Mouse (Mus musculus) cerebellum, postnatal 4 days (tissue): ENCODE data around the gene Notum.

Source experiments
- DNase-seq, 2 experiments: peaks; one replicate each; pipeline ENCODE4 v3.0.0; 2022; ENCODE audit warnings: low spot score in 2 of 2, mixed read lengths in 1 of 2

Notum gene

DNA sequence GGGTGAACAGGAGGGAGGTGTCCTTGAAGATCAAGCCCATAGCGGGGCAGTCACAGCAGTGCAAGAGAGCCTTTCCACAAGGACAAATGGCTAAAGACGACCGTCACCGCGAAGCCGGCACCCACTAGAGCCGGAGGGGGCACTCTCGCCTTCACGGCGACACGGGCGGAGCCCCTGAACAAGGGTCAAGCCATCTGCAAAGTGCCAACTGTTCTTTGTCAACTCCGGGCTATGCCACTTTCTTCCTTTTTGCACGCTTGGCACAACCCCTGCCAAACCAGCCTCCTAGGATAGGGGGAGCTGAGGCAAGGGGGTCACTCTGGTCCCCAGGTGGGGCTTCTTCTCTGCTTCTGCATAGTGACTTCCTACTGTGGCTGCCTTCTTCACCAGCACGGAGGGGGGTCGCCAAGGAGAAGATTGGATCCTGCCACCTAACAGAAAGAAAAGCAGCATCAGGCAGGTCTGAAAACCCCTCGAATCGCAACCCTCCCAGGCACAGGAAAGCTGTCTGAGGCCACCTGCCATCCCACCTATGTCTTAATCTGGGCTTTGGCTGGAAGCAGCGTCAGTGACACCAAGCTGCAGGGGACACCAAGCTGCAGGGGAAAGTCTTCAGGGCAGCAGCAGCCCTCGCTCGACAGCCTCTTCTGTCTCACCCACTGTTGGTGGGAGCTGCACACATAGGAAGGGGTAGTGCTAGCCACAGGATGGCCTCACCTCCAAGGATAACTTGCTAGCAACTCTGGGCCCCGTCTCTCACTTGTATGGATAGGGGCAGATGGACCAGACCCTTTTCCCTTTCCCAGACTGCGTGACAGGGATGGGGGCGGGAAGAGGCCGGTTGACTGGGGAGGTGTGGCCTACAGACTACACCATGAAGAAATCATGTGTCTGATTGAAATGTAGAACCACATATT lies 42.1 kb downstream of the Notum start:
- no peak for DNase-seq

DNA sequence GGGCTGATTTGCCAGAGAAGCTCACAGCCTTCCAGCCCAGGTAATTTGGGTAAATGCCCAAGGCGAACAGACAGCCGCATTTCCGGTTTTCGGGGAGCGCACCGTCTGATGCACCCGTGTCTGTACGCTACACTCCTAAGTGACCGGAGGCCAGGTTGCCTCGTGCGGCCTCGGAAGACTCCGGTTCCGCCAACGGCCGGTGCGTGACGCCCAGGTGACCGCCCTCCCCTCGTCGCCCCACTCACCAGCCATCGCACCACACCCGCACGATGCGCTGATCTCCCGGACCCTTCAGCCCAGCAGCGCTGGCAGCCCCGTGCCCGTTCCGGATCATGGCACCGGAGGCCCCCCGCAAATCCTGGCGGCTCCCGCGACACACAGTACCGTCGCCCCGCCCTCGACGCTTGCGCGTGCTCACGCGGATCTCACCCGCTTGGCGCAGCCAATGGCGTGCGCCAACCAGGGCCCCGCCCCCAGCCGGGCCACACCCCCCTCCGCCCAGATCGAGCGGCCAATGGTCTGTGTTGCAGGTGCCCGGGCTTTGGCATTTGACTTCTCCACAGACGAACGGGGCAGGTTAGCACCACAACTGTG lies 43.4 kb downstream of the Notum start, which contains the start of gene Pcyt2:
Gene Pcyt2, minus strand, starts transcription at position 418 of the 594 bp plus-strand sequence.
- peak; percentile 83 to 91 for DNase-seq

DNA sequence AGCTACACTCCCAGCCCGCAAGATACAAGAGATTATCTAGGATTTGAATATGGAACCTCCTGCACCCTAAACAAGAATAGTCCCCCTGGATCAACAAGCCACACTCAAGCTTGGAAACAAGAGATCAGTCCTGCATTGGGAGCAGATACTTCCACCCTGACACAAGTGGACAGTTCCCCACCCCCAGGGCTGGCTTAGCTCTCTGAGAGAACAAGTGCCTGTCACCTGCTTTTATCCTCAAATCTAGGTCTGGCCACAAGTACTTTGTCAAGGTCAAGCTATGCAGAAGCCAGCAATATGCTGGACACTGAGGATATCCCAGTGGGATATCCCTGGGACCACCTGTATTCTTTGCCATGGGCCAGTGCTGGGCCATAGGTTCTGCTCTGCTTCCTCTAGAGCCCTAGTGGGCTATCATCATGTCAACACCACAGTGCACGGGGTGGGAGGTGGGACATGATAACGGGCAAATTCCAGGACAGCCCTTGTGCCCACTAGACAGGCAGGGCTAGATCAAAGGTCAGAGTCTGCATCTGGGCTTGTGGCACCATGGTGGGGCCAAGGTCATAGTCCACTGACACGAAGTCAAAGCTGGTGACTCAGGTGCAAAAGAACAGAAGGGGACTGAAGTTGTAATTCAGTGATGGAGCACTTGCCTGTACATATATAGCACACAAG lies 44.2 kb downstream of the Notum start:
- DNase-seq = no peak

DNA sequence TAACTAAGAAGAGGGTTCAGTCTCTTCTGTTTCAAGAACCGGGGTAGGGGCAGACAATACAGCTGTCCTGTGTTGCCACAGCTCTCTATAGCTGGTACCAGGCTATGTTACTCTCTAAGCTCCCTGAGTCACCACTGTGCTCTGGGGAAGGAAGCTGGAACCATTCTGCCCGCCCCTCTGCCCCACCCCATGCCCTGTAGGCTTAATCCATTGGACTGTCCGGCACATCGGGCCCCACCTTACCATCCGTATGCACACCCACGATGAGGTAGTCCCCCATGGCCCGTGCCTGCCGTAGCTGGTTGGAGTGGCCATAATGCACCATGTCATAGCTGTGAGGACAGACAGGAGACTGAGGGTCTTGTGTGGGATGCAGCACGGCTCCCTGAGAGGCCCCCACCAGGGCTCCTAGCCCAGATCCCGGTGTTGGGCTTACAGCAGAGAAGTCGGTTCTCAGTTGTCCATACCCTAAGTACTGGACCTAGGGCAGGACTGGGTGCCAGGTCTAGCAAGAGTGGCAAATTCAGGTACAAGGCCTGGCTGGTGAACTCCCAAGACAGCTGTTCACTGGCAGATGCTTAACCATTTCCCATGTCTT lies 45.3 kb downstream of the Notum start:
- DNase-seq = no peak

DNA sequence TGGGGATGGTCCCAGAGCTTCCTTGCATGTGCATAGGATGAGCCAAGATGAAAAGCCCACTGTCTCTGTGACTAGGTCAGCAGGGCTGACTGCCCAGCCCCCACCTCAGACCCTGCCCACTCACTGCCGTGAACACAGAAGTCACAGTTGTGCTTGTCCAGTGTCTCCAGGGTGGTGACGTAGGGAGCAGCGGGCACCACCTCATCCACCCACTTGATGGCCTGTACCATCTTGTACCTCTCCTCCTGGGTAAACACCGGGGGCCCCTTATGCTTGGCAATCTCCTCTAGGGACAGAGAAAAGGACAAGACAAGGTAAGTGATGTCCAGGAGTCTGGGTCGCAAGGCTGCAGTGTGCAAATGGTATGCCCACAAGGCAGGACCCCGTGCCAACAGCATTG lies 45.8 kb downstream of the Notum start:
- DNase-seq = no peak

DNA sequence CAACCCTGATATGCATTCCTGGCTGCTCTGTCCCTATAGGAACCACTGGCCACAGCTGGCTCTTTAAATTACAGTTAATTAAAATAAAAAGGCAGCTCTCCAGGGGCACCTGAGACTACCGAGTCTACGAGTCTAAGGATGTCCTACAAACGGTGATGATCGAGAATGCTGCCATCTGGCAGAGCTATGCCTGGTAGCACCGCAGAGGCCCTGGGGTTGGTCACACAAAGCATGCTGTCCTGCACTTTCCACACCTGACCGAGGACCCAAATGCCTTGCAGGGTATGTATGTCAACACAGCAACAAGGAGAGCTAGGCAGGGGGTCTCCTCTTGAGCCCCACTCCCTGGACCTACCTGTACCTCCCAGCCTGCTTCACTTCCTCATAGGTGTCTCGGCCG lies 47.0 kb downstream of the Notum start:
- no peak for DNase-seq

DNA sequence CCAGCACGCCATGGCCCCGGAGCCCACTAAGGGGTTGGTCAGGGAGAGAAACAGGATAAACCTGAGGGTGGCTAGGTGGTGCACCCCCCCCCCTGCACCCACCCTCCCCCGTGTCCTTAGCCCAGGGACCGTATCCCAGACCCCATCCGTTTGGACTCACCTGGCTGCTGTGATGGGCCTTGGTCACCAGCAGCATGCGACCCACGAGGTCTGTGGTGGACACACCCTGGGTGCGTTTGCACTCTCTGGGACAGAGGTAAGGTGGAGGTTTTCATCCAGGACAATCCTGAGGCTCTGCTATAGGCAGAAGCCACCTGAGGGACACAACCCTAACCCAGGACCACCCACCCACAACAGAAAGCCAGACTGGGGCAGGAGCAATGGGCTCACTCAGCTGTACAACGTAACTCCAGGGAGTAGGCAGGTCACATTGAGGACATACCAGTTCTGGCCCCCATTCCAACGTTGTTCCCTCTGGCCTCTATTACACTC lies 47.4 kb downstream of the Notum start:
- no peak for DNase-seq

DNA sequence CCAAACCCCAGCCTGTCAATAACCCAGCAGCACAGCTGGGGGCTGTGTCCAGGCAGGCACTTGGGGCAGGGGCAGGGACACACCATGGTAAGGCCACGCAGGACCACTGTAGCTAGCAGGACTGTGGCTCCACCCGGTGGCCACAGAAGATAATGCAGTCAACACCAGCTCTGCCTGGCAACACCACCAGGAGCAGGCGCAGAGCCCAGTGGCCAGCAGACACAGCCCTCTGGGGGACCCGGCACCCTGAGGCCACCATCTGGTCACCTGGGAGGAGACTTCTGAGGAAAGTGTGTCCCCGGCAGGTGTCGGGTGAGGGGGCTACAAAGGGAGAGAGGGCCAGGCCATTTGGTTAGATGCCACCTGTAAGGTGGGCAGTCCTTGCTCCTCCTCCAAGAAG lies 48.2 kb downstream of the Notum start:
- DNase-seq = peak; percentile 65 to 86

DNA sequence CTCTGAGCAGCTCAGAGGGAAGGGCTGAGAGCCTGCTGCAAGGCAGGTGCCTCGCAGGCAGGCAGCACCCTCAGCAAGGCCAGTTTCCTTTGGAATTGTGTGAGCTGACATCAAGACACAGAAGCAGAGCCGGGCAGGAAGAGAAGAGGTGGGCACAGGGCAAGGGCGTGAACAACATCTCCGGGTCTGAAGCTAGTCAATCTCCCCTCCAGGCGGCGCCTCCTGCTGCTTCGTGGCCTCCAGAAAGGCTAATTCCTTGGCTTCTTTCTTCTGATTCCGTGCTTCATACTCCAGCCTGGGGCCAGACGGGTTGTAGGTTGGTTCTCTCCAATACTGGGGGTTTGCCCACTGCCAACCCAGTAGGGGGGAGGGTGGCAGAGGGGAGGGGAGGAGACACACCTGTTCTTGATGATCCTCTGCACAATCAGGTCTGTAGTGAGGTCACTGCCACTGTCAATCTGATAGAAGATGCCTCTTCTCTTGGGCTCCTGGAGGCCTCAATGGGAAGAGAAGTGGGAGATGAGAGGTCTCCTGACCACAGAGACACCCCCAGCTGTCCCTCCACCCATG lies 50.4 kb downstream of the Notum start:
- DNase-seq = no peak

DNA sequence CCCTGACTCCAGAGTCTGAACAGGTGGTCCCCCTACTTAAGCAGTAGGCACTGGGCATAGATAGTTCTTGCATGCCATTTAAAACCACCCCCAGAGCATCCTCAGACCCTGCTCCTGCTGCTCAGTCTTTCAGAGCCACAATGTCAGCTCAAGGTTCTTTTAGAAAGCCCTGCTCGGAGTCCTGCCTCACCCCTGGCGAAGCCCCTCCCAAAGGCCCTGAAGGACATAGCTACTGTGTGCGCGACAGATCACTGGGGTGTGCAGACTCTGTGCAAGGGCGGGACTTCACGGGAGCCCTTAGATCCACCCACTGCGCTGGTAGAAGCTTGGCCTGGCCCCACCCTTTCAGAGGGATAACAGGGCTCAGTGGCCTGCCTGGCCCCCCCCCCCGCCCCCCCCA lies 51.7 kb downstream of the Notum start:
- DNase-seq = no peak

DNA sequence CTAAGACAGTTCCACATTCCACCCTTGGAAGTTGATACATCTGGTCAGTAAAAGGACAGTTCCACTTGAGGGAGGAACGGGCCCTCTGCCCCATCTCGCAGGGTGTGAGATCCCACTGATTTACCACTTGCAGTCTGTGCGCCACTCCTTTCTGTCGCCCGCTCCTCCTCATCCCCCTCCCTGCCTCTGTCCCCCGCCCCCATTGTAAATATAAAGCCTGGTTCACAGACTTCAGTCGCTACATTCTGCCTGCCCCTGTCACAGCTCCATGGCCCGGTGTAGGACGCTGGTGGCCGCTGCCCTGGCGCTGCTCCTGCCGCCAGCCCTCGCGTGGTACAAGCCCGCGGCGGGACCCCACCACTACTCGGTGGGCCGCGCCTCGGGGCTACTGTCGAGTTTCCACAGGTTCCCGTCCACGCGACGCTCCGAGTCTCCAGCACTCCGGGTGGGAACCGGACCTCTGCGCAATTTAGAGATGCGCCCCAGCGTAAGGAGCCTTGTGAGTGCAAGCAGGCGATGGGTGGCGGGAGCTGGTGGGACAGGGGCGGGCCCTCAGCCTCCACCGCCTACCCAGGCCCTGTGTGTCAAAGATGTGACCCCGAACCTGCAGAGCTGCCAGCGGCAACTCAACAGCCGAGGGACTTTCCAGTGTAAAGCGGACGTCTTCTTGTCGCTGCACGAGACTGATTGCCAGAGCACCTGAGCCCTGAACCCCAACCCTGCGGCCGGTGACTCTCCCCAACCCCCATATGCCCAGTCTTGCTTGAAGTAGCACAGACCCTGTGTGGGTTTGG lies 52.5 kb downstream of the Notum start, which contains the start of gene Npb:
Gene Npb, plus strand, starts transcription at position 237 of the 794 bp plus-strand sequence.
- DNase-seq = no peak

DNA sequence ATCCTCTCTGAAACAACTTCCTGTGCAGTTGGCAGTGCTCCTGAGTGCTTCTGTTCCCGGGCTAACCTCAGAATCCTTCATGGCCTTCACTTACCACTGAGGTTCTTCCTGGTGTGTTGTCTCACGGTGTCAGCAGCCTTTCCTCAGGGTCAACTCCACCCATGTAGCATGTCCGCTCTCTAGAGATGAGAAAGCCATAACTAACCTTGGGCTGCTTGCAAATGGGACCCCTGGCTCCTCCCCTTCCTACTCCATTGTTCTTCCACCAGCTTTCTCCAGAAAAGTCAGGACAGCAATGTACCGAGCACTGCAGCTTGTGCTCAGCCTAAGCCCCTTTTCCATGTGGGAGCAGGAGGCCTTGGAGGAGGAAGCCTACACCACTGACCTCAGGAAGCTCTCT lies 54.2 kb downstream of the Notum start:
- DNase-seq = no peak

DNA sequence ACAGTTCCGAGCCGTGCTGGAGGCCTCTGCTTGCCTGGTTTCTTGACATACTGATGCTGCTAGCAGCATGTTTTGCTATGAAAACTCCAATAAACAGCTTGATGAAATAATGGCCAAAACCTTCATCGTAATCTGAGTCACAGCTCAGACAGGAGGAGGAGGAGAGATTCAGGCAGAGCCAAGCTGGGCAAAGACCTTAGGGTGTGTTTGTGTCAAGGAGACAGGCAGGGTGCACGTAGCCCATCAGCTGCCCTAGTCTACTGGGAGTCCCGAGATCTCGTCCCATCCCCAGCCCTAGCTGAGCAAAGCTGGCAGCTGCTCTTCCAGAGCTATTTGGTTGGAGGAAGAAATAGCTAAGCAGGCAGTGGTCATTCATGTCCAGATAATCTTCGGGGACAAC lies 55.3 kb downstream of the Notum start:
- DNase-seq = no peak
